Mouse (Mus musculus) thymus, adult 18-20 months (tissue): ENCODE results near the gene Cenpl.
"Not testable (repeated sequence)": the region's sequence is repeated elsewhere in the genome, so short reads cannot be mapped to it uniquely, and the experiment has no call there.

Experiments
- DNase-seq, 2 experiments: peaks; one replicate each; pipeline ENCODE4 v3.0.0; 2022; ENCODE audit warnings: mixed read lengths in 2 of 2

Cenpl gene

DNA sequence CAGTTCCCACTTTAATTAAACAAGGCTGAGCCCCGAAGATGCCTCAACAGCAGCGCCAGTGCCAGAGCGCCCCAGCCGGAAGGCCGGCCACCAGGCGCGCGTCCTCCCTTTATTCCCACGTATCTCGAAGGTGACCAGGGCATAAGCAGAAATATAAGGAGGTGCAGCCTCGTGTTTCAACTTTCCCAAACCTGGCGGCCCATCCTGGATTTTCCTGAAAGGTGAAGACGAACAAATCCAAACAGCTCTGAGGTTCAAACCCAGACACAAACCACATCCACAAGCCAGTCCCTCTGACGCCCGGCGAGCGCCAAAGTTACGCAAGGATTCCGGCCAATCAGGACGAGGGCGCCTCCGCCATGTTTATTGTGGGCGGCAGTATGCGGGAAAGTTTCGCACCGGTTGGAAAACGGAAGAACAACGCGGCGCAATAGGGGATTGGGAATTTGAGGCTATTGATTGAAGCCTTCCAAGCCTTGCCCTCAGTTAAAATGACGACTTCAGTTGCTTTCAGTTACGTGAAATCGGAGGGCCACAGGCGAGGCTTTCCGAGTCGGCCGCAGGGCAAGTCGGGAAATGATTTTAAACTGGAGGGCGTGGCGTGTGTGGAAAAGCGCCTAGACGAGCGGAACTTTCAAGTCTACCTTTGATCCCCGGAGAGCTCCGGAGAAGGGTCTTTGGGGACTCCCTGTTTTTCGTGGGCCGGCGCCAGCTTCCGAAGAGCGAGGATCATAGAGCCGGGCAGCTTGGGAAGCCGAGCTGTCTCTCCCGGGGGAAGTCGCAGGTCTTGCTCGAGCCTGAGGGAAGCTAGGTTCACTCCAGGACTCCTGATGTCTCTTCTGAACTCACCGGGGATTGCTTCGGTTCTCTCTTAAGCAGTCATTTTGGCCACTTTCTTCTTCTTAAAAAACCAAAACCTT is at the start of gene Cenpl, which contains the start of gene Dars2:
Gene Cenpl, plus strand, starts transcription at position 362 of the 920 bp plus-strand sequence.
Gene Dars2, minus strand, starts transcription at position 307 of the 920 bp plus-strand sequence.
- DNase-seq, result peak; percentile 87 to 92

DNA sequence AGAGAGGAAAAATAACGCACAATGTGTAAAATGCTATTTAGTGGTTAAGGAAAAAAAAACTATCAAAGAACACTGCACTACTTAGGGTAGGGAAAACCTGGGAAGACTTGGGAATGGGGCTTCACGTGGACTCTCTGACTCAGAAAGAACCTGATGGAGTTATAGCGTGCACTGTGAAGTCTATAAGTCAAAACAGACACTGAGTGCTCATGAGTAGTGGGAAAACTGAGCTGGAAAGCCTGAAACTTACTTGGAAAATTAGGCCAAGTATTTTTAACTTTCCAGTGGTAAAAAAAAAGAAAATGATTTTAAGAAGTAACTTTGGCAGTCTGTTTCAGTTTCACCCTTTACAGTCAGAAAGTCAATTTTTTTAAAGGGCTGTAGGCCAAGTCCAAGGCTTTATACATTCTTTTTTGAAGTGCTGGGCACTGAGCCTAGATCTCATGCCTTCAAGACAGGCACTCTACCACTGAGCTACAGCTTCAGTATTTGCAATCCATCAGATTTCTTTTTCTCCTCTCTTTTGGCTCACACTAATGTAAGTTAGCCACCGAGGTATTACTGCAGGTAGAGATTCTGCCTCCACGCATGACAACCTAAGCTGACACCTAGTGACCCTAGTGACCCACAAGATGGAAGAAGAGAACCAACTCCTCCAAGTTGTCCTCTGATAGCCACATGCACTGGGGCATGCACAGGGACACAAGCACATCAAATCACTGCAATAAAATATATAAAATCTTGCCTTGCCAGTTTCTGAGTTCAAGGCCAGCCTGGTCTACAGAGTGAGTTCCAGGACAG is 44.9 kb upstream of the Cenpl start:
- no peak for DNase-seq

DNA sequence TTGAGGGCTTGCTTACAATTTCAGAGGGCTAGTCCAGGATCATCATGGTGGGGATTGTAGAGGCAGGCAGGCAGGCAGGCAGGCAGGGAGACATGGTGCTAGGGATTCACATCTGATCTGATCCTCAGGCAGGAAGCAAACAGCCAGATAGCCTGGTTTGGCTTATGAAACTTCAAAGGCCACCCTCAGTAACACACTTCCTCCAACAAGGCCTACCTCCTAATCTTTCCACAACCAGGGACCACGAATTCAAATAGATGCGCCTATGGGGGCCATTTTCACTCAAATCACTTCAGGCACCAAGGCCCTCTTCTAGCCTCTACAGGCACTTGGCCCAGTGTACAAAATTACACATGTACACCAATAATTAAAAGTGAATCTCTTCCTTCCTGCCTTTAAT is 43.3 kb upstream of the Cenpl start:
- no peak for DNase-seq

DNA sequence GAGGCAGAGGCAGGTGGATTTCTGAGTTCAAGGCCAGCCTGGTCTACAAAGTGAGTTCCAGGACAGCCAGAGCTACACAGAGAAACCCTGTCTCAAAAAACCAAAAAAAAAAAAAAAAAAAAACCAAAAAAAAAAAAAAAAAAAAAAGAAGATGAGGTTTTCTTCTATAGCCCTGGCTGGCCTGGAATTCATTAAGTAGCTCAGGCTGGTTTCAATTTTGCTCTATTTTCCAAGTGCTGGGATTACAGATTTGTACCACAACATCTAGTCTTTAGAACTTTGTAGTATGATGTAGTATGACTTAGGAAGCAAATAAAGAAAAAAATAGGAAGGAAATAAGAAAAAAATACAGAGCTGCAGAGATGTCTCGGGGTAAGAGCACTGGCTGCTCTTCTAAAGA is 42.1 kb upstream of the Cenpl start:
- not testable (repeated sequence) for DNase-seq

DNA sequence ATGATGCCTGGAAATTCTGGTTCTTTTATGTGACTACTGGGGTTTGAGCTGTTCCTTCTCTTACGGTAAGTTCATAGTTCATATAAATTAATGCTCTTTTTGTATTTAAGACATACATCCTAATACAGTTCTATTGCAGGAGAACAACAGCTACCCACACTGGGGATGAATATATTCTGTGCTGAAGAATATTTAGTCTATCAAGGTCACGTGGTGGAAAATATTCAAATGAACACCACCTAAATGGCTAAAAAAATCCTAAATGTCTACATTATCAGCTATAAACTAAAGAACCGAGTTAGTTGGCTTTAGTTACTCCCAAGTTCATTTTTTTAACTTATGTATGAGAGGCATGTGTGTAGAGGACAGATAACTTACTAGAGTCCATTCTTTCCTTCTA is 40.5 kb upstream of the Cenpl start:
- no peak for DNase-seq

DNA sequence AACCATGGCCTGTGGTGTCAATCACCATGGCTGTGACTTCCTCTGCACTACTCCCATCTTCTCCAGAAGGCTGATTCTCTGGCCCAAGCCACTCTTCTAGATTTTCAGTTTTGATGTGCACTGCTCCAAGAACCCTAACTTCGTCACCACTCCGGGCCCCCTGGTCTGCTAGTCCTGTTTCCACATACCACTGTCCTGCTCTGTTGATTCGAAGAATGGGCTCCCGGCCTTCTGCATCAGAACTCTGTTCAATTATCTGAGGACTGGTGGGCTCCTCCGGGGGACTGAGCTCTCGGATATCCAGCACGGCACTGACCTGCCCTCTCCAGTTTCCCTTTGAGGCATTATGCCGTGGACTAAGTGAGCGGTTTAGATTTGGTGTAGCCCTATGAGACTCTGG is 38.6 kb upstream of the Cenpl start:
- DNase-seq, result no peak

DNA sequence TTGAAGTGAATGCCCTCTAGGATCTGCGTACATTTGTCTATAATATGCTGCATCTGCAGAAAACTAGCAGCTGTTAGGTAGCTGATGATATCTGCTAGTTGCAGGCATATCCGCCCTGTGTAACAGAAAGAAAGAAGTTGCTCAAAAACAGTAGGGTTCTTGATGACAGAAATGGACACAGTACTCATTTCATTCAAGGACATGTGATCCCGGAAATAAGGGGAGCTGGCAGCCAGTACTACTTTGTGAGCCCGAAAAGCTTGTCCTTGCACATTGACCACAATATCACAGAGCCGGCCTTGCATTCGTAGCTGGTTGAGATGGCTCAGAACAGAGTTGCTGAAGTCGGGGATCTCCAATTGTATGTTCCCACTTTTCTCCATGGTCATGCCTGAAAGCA is 38.2 kb upstream of the Cenpl start:
- no peak for DNase-seq

DNA sequence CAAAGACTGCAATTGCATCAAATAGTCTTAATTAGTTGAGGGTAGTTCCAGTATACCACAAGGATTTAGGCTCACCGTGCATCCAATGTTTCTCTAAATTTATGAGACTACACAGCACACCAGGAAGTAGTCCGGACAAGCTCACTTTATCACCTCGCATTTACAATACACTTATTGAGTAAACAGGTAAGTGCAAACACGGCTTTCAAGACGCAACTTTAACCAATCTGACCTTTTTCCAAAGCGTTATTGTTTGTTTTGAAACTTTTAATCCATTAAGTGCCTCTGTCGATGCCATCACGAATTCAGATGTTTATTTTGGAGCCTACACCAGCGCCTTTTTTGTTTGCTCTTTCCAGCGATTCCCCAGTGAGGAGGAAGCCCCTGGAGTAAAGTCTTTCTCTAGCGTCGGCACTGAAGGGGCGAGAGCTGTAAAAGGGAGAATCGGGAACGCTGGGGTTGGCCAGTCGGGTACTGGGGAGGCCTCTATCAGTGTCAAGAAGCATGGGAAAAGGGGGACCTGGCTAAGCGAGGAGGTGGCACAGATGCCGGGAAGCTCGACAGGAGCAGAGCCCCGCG is 36.6 kb upstream of the Cenpl start:
- no peak for DNase-seq

DNA sequence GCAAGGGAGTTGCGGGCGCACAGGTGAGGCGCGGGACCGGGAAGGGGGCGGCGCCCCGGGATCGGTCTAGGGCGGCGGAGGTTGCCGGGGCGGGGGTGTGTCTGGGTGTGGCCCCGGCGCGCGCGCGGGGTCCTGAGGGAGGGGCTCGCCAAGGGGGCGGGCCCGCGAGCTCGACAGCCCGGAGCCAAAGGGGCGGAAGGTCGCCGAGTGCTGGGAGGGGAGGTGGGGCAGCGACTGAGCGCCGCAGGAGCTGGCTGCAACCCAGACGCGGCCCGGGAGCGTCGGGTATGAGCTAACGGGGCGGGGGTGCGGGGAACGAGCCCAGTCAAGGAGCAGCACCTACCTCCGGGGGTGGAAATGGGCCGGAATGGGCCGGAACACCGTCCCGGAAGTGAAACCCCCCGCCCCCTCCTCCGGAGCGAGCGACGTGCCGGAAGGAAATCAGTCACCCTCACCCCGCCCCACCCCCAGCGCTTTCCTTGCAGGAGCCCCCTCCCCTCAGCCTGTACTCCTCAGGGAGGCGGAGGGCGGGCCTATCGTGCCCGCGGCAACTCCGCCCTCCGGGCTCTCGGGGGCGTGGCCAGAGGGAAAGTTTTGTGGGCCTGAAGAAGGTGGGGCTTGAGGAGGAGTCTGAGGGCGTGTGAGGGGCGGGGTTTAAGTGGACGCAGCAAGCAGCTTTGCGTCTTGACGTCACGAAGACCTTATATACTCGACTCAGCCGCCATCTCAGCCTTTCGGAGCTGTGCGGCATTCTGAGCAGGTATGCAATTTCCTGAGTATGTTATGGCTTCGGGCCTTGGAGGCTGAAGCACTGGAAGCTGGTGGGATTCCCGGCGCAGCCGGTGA is 35.9 kb upstream of the Cenpl start, which contains the start of gene Zbtb37:
Gene Zbtb37, minus strand, starts transcription at position 415 of the 846 bp plus-strand sequence.
- DNase-seq, result peak; percentile 99

DNA sequence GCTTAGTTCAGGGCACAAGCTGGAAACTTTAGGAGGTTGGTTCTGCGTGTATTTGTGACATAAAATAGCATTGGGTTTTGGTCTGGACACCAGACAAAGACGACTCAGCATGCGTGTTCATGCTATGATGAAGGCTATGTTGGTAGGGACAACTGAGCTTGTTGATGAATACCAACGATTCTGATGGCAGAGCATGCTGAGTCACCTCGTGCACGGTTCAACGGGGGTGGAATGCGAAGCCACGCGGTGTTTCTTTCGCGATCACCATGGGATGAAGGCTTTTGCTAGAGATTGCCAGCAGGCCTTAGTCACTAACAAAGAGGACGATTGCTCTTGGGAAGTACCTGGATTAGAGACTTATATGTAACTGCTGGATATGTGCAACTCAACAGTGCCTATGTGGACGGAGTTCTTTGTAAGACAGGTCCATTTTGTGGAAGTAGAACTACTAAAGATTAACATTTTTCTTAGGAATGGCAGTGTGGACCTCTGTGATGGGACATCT is 35.2 kb upstream of the Cenpl start:
- no peak for DNase-seq

DNA sequence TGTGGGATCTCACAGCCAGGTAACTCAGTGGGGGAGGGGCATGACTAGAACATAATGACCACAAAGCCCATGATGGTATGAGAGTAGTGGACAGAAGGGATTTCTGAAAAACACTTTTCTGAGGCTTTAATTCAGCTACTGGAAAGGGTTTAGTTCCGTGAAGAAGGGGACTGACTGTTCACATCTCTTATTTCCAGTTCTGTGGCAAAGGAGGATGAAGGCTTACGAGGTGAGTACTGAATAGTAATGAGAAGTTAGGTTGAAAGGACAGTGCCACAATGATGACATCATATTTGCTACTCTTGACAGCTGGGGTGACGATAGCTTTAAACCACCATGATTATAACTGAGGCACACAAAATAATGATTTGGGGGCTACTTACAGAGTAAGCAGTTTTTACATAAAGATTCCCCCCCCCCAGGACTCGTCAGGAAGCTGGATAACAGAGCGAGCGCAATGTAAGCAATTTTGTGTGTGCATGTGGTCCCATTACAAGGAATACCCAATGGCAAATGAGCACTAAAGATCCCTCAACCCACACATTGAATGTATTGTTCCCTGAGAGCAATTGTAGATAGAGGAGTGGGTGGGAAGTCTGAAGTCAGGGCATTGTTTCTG is 34.6 kb upstream of the Cenpl start:
- DNase-seq, result no peak

DNA sequence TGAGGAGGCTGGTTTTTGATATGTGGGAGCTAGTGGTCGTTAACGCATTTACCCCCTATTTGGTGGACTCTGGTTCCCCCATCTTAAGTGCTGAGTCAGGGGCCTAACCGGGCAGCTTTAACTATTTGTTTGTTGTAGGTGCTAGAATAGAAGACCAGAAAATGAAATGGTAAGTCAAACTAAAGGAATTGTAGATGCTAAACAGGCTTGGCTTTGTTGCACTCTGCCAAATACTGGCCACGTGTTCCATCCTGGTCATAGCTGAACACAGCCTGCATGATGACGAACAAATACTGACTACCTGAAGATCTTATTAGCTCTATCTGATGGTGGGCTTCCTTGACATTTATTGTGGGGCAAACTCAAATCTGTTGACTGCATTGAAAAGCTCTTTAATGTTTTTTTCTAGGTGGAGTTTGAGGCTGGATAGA is 34.1 kb upstream of the Cenpl start:
- no peak for DNase-seq

DNA sequence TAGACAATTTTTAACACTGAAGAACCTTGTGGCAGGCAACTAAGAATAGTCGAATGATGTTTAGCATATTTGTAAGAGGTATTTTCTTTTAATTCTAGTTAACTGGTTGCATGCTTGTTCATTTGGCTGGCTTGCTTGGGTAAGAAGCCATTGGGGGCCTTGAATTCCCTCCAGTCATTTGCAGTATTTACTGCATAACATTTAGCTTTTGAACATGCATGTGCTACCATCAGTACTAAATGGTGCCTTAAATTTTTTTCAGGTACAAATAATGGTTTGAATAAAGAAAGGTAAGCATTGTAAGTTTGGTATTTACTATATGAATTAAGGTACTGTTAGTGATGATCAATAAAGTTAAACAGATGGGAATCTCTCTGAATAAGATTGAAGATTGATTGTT is 33.5 kb upstream of the Cenpl start:
- DNase-seq, result no peak

DNA sequence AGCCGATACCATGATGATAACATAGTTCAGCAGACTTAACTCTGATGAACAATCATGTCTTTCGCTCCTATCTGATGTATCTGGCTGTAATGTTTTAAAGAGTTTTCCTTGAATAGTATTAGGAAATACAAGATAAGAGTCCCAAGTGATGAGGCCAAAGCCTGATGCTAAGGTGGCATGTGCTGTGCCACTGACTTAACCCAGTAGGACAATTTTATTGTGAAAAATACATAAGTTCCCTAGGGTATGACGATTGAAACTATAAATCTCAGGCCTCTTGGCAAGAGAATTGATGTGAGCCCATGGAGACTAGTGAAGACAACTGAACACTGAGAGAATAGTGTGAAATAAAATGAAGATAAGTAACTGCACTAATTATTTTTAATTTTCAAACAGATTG is 32.9 kb upstream of the Cenpl start:
- no peak for DNase-seq

DNA sequence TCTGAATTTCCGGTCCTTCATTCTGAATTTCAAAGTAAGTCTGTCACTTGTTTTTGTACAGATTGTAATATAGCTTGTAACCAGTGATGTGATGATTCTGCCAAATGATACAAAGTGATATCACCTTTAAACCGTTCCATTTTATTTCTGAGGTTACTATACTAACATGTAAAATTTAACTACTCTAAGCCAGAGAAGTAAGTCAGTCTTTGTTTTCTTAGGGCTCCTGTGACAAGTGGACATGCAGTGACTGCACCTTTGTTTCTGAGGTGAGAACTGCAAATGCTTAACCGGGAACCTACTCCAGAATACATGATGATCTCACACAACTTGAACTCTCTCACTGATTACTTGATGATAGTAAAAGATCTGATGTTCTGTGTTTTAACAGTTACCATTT is 32.5 kb upstream of the Cenpl start:
- no peak for DNase-seq

DNA sequence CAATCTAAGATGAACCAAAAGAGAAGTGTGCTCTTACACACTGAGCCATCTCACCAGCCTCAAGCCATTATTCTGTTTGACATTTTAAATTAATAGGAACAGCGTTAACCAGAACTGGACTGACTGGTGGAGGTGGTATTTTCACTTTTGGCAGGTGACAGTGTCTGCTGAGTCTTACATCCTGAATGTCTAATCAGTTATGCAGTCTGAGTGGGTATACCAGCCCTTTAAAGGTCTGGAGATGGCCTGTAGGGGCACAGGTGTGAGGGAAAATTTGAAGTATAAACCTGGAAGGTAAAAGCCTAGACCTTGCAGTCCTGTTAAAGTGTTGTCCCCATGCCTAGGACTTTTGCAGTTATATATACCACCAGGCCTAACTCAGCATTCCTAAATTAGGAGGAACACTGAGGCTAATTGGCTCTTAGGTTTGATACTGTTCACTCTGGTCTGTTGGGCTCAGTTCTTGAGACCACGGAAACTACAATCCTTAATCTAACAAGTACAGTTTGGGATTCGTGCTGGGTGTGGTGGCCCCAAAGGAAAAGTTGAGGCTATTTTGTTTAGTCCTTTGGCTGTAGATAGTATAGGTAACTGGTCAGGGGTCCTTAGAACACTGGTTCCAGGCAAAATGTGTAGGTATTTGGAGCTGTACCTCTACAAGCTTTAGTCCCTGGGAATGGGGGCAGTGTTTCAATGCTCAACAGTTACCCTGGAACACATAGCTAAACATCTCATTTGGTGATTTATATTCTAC is 31.4 kb upstream of the Cenpl start:
- no peak for DNase-seq

DNA sequence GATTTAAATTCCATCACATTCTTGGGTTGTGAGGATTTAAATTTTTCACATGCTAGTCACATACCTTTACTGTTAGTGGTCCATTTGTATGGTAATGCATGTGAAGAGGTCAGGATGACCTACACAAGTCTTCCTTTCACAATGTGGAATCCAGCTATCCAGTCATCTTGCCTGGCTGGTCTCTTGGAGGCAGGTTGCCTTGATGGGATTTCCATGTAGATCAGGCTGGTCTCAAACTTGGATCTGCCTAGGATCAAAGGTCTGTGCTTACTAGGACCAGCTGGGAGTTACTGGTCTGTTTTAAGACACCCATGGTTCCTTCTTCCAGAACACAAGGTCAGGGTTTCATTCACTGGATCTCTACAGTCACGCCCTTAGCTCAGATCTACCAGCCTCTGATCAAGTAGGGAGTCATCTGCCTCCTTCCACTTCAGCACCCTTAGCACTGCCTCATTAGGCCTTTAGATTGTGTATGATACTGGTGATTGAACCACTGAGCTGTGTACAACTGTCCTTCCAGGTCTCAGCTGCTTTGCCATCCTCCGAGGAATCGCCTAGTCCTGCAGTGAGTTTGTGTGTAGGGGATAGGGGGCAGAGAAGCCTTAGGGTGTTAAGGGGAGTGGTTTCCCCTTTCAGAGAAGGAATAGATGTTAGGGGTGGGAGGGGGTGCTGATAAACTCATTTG is 30.6 kb upstream of the Cenpl start:
- no peak for DNase-seq

DNA sequence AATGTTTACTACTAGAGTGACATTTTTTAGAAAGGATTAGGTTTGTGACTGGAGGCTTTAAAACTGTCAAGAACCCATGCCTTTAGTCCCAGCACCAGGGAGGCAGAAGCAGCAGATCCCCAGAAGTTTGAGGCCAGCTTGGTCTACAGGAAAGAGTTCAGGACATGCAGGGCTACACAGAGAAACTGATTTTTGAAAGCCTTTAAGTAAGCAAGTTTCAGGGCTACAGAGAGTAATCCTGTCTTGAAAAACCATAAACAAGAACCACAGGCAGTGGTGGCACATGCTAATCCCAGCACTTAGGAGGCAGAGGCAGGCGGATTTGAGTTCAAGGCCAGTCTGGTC is 30.1 kb upstream of the Cenpl start:
- DNase-seq, result no peak

DNA sequence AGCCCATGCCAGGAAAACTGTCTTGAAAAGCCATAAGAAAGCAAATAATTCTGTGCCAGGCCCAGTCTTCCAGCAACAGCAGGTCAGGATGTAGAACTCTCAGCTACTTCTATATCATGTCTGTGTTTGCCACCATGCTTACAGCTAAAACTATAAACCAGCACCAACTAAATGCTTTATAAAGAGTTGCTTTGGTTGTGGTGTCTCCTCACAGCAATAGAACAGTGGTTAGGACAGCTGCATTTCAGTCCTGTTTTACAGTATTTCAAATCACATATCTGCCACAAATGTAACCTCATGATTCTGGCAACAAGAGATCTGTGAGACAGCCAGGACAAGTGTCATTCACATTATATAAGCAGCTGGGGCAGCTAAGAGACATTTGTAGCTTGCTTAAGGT is 29.7 kb upstream of the Cenpl start:
- no peak for DNase-seq

DNA sequence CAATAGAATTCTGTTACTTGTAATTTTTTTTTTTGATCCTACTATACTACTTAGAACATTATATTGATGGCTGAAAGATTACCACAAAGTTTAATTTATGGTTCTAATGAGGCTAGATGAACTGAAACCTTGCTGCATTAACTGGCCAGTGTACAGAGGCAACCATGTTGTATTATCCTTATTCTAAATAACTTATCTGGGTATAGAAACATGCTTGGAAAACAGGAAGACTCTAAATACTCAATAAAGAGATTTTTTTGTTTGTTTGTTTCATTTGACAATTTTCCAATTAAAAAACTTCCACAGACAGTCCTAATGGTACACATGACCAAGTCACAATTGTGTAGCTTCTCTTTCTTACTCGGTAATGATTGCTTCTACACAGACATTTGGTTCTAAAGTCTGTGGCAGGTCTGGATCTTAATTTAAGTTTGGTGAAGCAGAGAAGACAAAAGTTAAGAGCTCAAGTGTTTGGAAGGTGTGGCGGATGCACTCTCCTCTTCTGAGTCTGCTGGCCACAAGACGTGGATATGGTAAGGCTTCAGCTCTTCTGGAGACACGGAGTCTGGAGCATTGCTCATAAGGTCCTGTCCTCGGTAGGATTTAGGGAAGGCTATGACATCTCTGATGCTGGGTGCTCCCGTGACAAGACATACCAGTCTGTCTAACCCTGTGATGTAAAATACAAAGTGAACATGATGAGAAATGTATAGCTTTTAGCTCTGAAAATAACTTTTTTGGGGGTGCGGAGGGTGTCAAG is 29.1 kb upstream of the Cenpl start:
- DNase-seq, result no peak
